Mouse (Mus musculus) bone marrow macrophage, adult 2 months (primary cell): ENCODE results near the gene Map2k4.

Experiments used
- CTCF ChIP-seq: IDR thresholded peaks from 2 replicates; pipeline ENCODE4 v1.5.1; 2012; ENCODE audit warnings: low read depth, mild to moderate bottlenecking, low read length, moderate library complexity
- POLR2A ChIP-seq: IDR thresholded peaks from 2 replicates; pipeline ENCODE4 v1.6.1; 2012; ENCODE audit warnings: mild to moderate bottlenecking, low read depth, low read length, borderline replicate concordance

- TF ChIP-seq POLR2A (no peak), CTCF (no peak)
These were observed 26.3 kb upstream of the Map2k4 start for GRCm38 (mm10) chr11:65814381-65814780.
